Mouse (Mus musculus): ENCODE measurements at regions not wholly inside any gene's neighbourhood (a gene's known extent, or its start where the extent isn't known, plus 50 kb on each side); places are given as distances from the start of the nearest gene placed in this dataset.

- no peak for DNase-seq (ENCODE audit: low read depth)
Observed at GRCm38 (mm10) chr4:148384251-148385230, 60.0 kb downstream of the Ubiad1 start.

GRCm38 (mm10) chr4:148380562-148380961 lies 64.0 kb downstream of the Ubiad1 start:
- DNase-seq (ENCODE audit: low read depth): no peak

GRCm38 (mm10) chr4:148378491-148378890 lies 66.1 kb downstream of the Ubiad1 start:
- no peak for DNase-seq (ENCODE audit: low read depth)

GRCm38 (mm10) chr4:148377368-148377767 lies 67.2 kb downstream of the Ubiad1 start:
- no peak for DNase-seq (ENCODE audit: low read depth)

GRCm38 (mm10) chr4:148376439-148376838 lies 68.1 kb downstream of the Ubiad1 start:
- DNase-seq (ENCODE audit: low read depth): no peak

GRCm38 (mm10) chr4:148371489-148371888 lies 73.1 kb downstream of the Ubiad1 start:
- no peak for DNase-seq (ENCODE audit: low read depth)

- DNase-seq (ENCODE audit: low read depth): no peak
Observed at GRCm38 (mm10) chr4:148367671-148368070, 76.9 kb downstream of the Ubiad1 start.

- DNase-seq (ENCODE audit: low read depth): no peak
Observed at GRCm38 (mm10) chr4:148365804-148366203, 78.0 kb upstream of the Disp3 start.

GRCm38 (mm10) chr4:148363366-148364121 lies 75.8 kb upstream of the Disp3 start:
- DNase-seq (ENCODE audit: low read depth): no peak

GRCm38 (mm10) chr4:148360931-148361330 lies 73.2 kb upstream of the Disp3 start:
- no peak for DNase-seq (ENCODE audit: low read depth)

GRCm38 (mm10) chr4:148358336-148358735 lies 70.6 kb upstream of the Disp3 start:
- no peak for DNase-seq (ENCODE audit: low read depth)

- no peak for DNase-seq (ENCODE audit: low read depth)
Observed at GRCm38 (mm10) chr4:148357221-148357621, 69.5 kb upstream of the Disp3 start.

- no peak for DNase-seq (ENCODE audit: low read depth)
Observed at GRCm38 (mm10) chr4:148356654-148357053, 68.9 kb upstream of the Disp3 start.

- DNase-seq (ENCODE audit: low read depth): no peak
Observed at GRCm38 (mm10) chr4:148353969-148354368, 66.2 kb upstream of the Disp3 start.

GRCm38 (mm10) chr4:148352690-148353089 lies 64.9 kb upstream of the Disp3 start:
- peak; percentile 4 for DNase-seq (ENCODE audit: low read depth)

GRCm38 (mm10) chr4:148341531-148342157 lies 53.9 kb upstream of the Disp3 start:
- DNase-seq (ENCODE audit: low read depth): no peak

- no peak for DNase-seq (ENCODE audit: low read depth)
Observed at GRCm38 (mm10) chr4:148340342-148340741, 52.6 kb upstream of the Disp3 start.

- DNase-seq (ENCODE audit: low read depth): no peak
Observed at GRCm38 (mm10) chr4:148337890-148338880, 50.4 kb upstream of the Disp3 start.
